Mouse (Mus musculus) thymus, adult 2 months (tissue): ENCODE results near the gene AL732309.1. TPM values are rescaled to one million over a fixed set of nuclear protein-coding genes. Genes with fewer than 3 reads are reported as not detected.

Experiments
- DNase-seq: peaks from one replicate; pipeline ENCODE4 v3.0.0; 2021
- H3K27ac ChIP-seq: fragments of 200-500 bp; 2 replicates; pipeline ENCODE4 v1.5.1; 2012; ENCODE audit warnings: low read length, control low read depth; ENCODE audit not compliant: control insufficient read depth, insufficient read depth
- H3K27me3 ChIP-seq: fragments of 200-500 bp; 2 replicates; pipeline ENCODE4 v1.6.1; 2012; ENCODE audit warnings: mild to moderate bottlenecking, low read length, moderate library complexity, mixed read lengths; ENCODE audit not compliant: control insufficient read depth, insufficient read depth
- H3K36me3 ChIP-seq: fragments of 200-500 bp; 2 replicates; pipeline ENCODE4 v1.6.1; 2012; ENCODE audit warnings: mild to moderate bottlenecking, low read length, moderate library complexity; ENCODE audit not compliant: control insufficient read depth, insufficient read depth
- H3K4me1 ChIP-seq: fragments of 200-500 bp; replicated peaks from 2 replicates; pipeline ENCODE4 v1.6.1; 2012; ENCODE audit warnings: low read length; ENCODE audit not compliant: control insufficient read depth, insufficient read depth
- H3K4me3 ChIP-seq: fragments of 200-500 bp; 2 replicates; pipeline ENCODE4 v1.5.1; 2012; ENCODE audit warnings: mild to moderate bottlenecking, low read length, control low read depth, moderate library complexity; ENCODE audit not compliant: control insufficient read depth, insufficient read depth
- CTCF ChIP-seq: fragments of 200-500 bp; IDR thresholded peaks from 2 replicates; pipeline ENCODE4 v1.5.1; 2012; ENCODE audit warnings: mild to moderate bottlenecking, control low read depth, low read length, moderate library complexity, borderline replicate concordance; ENCODE audit not compliant: control insufficient read depth, poor library complexity, insufficient read depth; ENCODE audit errors: extremely low read depth
- POLR2A ChIP-seq: fragments of 200-500 bp; IDR thresholded peaks from 2 replicates; pipeline ENCODE4 v1.6.1; 2012; ENCODE audit warnings: mild to moderate bottlenecking, low read length, control low read depth, moderate library complexity; ENCODE audit not compliant: control insufficient read depth, poor library complexity, insufficient read depth; ENCODE audit errors: extremely low read depth
- WGBS: fragments of 180-500 bp; shearing (Covaris S2); methylation state at CpG from one replicate; pipeline ENCODE4 v1.1.7; 2018; 5-methylcytosine and 5-hydroxymethylcytosine counted together
- polyA plus RNA-seq: library from polyadenylated mRNA; depleted of rRNA; stranded (reverse); fragments of >200 nt; gene quantifications from 2 replicates; pipeline ENCODE4 v1.2.3, GENCODE M21; 2012; rRNA removed

AL732309.1 gene
- 41.1 and 43.0 TPM in 2 replicates for polyA plus RNA-seq

GRCm38 (mm10) chr2:25246183-25247072 is at the start of gene AL732309.1:
Gene AL732309.1, minus strand, starts transcription at chr2:25246863.
- 94% methylated on average over 10 of the region's 10 CpGs for WGBS
- no peak within 1 kb of the TSS for H3K27ac ChIP-seq
- TF ChIP-seq CTCF (no peak), POLR2A (no peak)
- peaks cover 9% of the 10 kb centered on the region for H3K4me1 ChIP-seq
- no peak for DNase-seq
- peaks cover 11% of the 10 kb centered on the region for H3K27me3 ChIP-seq
- H3K36me3 ChIP-seq, result peaks cover 18% of the 10 kb centered on the region
- no peak within 1 kb of the TSS for H3K4me3 ChIP-seq

GRCm38 (mm10) chr2:25293706-25294105 is 47.0 kb upstream of the AL732309.1 start:
- Histone ChIP-seq H3K4me3 (no peak overlapping the region), H3K27me3 (peaks cover 17% of the 10 kb centered on the region), H3K36me3 (no peaks in the 10 kb centered on the region), H3K4me1 (no peaks in the 10 kb centered on the region), H3K27ac (no peak overlapping the region)
- TF ChIP-seq POLR2A, result no peak
- no peak for TF ChIP-seq CTCF
- DNase-seq, result no peak
- 87% methylated on average over 9 of the region's 9 CpGs for WGBS

GRCm38 (mm10) chr2:25292856-25293255 is 46.2 kb upstream of the AL732309.1 start:
- Histone ChIP-seq H3K27me3 (peaks cover 17% of the 10 kb centered on the region), H3K4me3 (no peak overlapping the region), H3K36me3 (no peaks in the 10 kb centered on the region), H3K4me1 (no peaks in the 10 kb centered on the region), H3K27ac (no peak overlapping the region)
- peak; percentile 71 for DNase-seq
- TF ChIP-seq CTCF, result peak; percentile 77; the same call in 1 of the 2 replicates
- TF ChIP-seq POLR2A, result no peak
- 3% methylated on average over 1 of the region's 1 CpGs for WGBS

DNA sequence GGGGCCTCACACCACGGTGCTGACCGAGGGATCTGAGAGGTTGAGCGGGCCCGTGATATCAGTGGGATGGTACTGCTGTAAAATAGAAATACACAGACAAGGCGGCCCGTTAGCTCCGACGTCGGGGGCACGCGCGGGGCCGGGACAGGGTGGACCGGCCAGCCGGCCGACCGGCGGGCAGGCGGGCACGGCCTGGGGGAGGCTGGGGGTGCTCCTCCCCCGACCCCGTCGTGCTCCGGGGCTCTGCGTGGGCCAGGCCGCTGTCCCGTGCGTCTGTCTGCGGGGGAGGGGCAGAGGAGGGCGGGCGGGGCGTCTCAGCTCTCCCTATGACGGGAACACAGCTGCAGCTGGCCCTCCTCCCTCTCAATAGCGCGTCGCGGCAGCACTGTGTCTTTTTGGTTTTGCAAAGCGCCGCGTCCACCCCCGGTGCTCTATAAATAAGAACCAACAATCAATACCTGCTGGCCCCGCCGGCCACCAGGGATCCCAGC is 45.4 kb upstream of the AL732309.1 start:
- H3K4me1 ChIP-seq, result no peaks in the 10 kb centered on the region
- H3K27ac ChIP-seq, result no peak overlapping the region
- no peak overlapping the region for H3K4me3 ChIP-seq
- peaks cover 17% of the 10 kb centered on the region for H3K27me3 ChIP-seq
- DNase-seq, result no peak
- TF ChIP-seq CTCF (no peak), POLR2A (no peak)
- WGBS, result 11% methylated on average over 43 of the region's 43 CpGs
- H3K36me3 ChIP-seq, result no peaks in the 10 kb centered on the region

GRCm38 (mm10) chr2:25291184-25292053 is 44.8 kb upstream of the AL732309.1 start:
- Histone ChIP-seq H3K4me3 (no peak overlapping the region), H3K4me1 (no peaks in the 10 kb centered on the region), H3K36me3 (no peaks in the 10 kb centered on the region), H3K27ac (no peak overlapping the region), H3K27me3 (peaks cover 17% of the 10 kb centered on the region)
- 20% methylated on average over 32 of the region's 32 CpGs for WGBS
- DNase-seq, result no peak
- no peak for TF ChIP-seq CTCF
- TF ChIP-seq POLR2A, result no peak

DNA sequence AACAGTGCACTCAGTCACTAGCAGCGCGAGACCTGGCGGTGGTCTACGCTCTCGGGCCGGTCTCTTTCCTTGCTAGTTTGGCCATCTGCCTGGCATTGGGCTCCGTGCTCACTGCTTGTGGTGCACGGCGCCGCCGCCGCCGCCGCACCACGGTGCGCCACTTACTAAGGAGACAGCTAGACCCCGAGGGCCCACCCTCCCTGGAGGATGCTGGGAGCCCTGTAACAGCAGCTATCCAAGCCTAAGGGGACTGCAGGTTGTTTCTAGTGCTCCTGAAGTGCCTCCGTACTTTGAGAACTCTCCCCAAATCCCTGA is 44.1 kb upstream of the AL732309.1 start:
- TF ChIP-seq POLR2A (no peak), CTCF (no peak)
- no peak overlapping the region for H3K4me3 ChIP-seq
- H3K36me3 ChIP-seq, result no peaks in the 10 kb centered on the region
- peaks cover 17% of the 10 kb centered on the region for H3K27me3 ChIP-seq
- DNase-seq, result no peak
- WGBS, result 5% methylated on average over 18 of the region's 18 CpGs
- H3K27ac ChIP-seq, result no peak overlapping the region
- no peaks in the 10 kb centered on the region for H3K4me1 ChIP-seq
